Mouse (Mus musculus) brown adipose tissue, adult 24 weeks (tissue): Measurements from ENCODE around the gene Nanos3. TPM values are rescaled to one million over a fixed set of nuclear protein-coding genes. Genes with fewer than 3 reads are reported as not detected.
A peak's percentile ranks its signal among the peaks of the same experiment; 100 is the strongest.

Experiments used
- H3K27ac ChIP-seq: fragments of 200-500 bp; replicated peaks from 2 replicates; pipeline ENCODE4 v1.5.1; 2012; ENCODE audit warnings: low read depth, mild to moderate bottlenecking, low read length
- H3K4me1 ChIP-seq: fragments of 200-500 bp; 2 replicates; pipeline ENCODE4 v1.6.1; 2012; ENCODE audit warnings: low read length, mixed read lengths; ENCODE audit not compliant: control insufficient read depth, insufficient read depth, insufficient read length
- H3K4me3 ChIP-seq: fragments of 200-500 bp; 2 replicates; pipeline ENCODE4 v1.5.1; 2012; ENCODE audit warnings: low read depth, mild to moderate bottlenecking, low read length, moderate library complexity; ENCODE audit not compliant: insufficient read depth
- polyA plus RNA-seq: library from polyadenylated mRNA; stranded (reverse); fragments of >200 nt; gene quantifications from 2 replicates; pipeline ENCODE4 v1.2.4, GENCODE M21; 2012; ENCODE audit not compliant: missing spikeins, insufficient read depth, insufficient read length

Nanos3 gene
- polyA plus RNA-seq, 1 experiment: not detected

GRCm38 (mm10) chr8:84206666-84207065, 21.6 kb upstream of the Nanos3 start:
- H3K4me1 ChIP-seq: peaks cover 12% of the 10 kb centered on the region
- no peak overlapping the region for H3K4me3 ChIP-seq
- H3K27ac ChIP-seq: 0 out of 2 replicates have a peak overlapping the region, but pooled peaks have one; percentile 5

DNA sequence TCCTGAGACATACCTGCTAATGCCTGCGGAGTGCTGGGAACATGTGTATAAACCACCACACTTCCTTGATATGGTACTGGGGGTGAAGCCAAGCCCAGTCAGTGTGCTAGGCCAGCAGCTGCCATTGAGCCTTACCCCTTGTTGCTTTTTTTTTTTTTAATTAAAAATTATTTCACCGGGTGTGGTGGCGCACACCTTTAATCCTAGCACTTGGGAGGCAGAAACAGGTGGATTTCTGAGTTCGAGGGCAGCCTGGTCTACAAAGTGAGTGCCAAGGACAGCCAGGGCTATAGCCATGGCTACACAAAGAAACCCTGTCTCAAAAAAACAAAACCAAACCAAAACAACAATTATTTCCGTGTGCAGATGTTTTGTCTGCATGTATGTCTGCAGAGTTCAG, 20.1 kb upstream of the Nanos3 start:
- H3K27ac ChIP-seq: peak overlapping the region; percentile 98
- peaks cover 12% of the 10 kb centered on the region for H3K4me1 ChIP-seq
- no peak overlapping the region for H3K4me3 ChIP-seq

- H3K4me3 ChIP-seq: peak overlapping the region; percentile 88
- peak overlapping the region; percentile 98 for H3K27ac ChIP-seq
- H3K4me1 ChIP-seq: peaks cover 12% of the 10 kb centered on the region
Measured at GRCm38 (mm10) chr8:84203975-84204772, 19.2 kb upstream of the Nanos3 start.

- H3K4me1 ChIP-seq: peaks cover 7% of the 10 kb centered on the region
- H3K4me3 ChIP-seq: peak overlapping the region; percentile 88
- peak overlapping the region; percentile 98 for H3K27ac ChIP-seq
Measured at GRCm38 (mm10) chr8:84202938-84203917, 18.2 kb upstream of the Nanos3 start.

GRCm38 (mm10) chr8:84202466-84202865, 17.4 kb upstream of the Nanos3 start:
- Histone ChIP-seq H3K27ac (peak overlapping the region; percentile 98), H3K4me3 (peak overlapping the region; percentile 88), H3K4me1 (peaks cover 5% of the 10 kb centered on the region)

DNA sequence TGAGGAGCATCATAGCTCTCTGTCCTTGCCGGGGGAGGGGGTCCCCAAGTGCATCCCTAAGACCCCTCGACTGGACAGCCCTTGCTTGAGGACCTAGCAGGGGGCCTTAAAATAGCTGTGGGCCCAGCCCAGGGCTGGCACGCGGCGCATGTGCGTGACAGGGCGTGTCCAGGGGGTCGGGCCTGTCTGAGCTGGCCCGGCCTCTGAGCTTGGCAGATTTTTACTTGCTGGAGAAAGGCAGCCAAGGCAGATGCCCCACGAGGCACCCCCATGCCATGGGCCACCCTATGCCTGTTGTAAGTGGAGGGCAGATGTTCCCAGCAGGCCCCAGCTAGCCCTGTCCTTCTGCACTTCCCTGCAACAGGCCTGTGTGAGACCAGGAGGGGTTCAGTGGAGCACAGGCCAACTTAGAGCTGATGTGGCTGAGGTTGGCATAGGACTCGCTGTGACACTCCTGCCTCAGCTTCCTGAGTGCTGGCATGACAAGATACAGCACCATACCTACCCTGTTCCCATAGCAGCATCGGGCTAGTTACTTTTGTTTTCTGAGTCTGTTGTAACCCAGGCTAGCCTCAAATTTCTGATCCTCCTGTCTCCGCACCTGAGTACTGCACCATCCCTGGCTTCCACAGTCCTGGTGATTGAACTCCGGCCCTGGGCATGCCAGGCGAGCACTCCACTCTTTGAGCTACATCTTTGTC, 16.7 kb upstream of the Nanos3 start:
- peak overlapping the region; percentile 98 for H3K27ac ChIP-seq
- peak overlapping the region; percentile 88 for H3K4me3 ChIP-seq
- peaks cover 5% of the 10 kb centered on the region; the same call in 1 of the 2 replicates for H3K4me1 ChIP-seq

GRCm38 (mm10) chr8:84200652-84201544, 15.9 kb upstream of the Nanos3 start:
- H3K27ac ChIP-seq: peak overlapping the region; percentile 98
- peak overlapping the region; percentile 88 for H3K4me3 ChIP-seq
- H3K4me1 ChIP-seq: peaks cover 5% of the 10 kb centered on the region; the same call in 1 of the 2 replicates

GRCm38 (mm10) chr8:84200126-84200555, 15.1 kb upstream of the Nanos3 start:
- H3K4me1 ChIP-seq: peaks cover 5% of the 10 kb centered on the region; the same call in 1 of the 2 replicates

DNA sequence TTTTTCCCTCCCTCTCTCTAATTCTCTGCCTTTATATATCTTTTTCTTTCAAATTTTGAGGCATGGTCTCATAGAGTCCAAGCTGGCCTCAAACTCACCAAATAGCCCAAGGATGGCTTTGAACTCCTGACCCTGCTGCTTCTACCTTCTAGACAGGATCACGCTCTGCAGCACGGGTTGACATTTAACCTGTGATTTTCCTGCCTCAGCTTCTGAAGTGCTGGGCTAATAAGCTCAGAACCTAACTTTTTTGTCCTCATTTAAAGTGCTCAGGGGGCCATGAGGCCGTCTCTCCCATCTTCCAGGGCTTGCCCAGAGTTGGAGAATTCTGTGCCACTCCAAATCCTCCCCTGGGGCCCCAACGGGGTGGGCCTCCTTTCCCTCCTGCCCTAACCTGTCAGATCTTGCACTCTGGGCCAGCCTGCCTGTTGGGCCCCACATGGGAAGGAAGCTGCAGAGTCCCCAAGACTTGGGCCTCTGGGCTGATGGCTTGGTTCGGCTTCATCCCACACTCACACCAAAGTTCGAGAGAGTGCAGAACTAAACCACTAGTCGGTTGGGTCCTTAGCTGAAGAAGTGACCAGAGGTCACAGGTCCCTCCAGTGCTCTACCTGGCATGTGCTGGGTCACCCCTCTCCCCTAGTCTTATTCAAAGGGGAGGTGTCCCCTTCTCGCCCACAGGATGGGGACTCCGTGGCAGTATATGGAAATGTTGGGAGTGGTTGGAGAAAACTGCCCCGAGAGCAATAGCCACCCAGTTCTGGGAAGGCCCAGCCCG, 14.5 kb upstream of the Nanos3 start:
- Histone ChIP-seq H3K27ac (peak overlapping the region; percentile 75), H3K4me3 (no peak overlapping the region), H3K4me1 (peaks cover 5% of the 10 kb centered on the region; the same call in 1 of the 2 replicates)

More at GRCm38 (mm10) chr8:84200126-84200555, 15.1 kb upstream of the Nanos3 start:
- peak overlapping the region; percentile 75 for H3K27ac ChIP-seq
- peak overlapping the region; percentile 44 for H3K4me3 ChIP-seq

GRCm38 (mm10) chr8:84198871-84199270, 13.9 kb upstream of the Nanos3 start:
- peak overlapping the region; percentile 87 for H3K27ac ChIP-seq
- peaks cover 5% of the 10 kb centered on the region; the same call in 1 of the 2 replicates for H3K4me1 ChIP-seq
- peak overlapping the region; percentile 28 for H3K4me3 ChIP-seq

- peak overlapping the region; percentile 59 for H3K4me3 ChIP-seq
- peaks cover 5% of the 10 kb centered on the region; the same call in 1 of the 2 replicates for H3K4me1 ChIP-seq
- peak overlapping the region; percentile 99 for H3K27ac ChIP-seq
Measured at GRCm38 (mm10) chr8:84197922-84198774, 13.1 kb upstream of the Nanos3 start.

GRCm38 (mm10) chr8:84197141-84197921, 12.3 kb upstream of the Nanos3 start:
- Histone ChIP-seq H3K4me1 (peaks cover 5% of the 10 kb centered on the region; the same call in 1 of the 2 replicates), H3K27ac (peak overlapping the region; percentile 99), H3K4me3 (peak overlapping the region; percentile 59)
